Mouse (Mus musculus) MN1 (cell line): Measurements from ENCODE around the gene Tenm4.

ENCODE experiments used
- DNase-seq: peaks from one replicate; pipeline ENCODE4 v3.0.0-alpha.2; 2016; ENCODE audit warnings: low spot score

Tenm4 gene

DNA sequence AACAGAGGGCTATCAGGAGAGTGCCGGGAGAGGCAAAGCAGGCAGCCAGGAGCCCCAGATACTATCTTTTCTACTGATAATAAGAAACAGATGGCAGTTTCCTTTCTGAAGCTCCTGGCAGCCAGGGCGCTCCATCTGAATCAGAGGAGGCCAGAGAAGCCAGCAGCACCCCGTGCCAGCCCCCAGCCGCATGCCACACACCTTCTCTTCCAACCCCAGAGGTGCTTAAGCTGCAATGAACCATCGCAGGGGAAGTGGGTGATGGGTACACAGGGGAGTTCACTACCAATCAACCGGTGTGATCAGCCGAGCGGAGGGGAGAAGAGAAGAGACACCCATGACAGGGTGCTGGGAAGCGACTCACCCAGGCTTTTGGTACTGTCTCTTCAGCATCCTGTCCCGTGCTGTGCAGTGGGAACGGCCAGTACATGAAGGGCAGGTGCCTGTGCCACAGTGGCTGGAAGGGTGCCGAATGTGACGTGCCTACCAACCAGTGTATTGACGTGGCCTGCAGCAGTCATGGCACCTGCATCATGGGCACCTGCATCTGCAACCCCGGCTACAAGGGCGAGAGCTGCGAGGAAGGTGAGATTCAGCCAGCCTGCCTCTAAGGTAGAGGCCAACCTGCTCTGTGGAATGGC lies 602.7 kb downstream of the Tenm4 start:
- peak; percentile 88 for DNase-seq

DNA sequence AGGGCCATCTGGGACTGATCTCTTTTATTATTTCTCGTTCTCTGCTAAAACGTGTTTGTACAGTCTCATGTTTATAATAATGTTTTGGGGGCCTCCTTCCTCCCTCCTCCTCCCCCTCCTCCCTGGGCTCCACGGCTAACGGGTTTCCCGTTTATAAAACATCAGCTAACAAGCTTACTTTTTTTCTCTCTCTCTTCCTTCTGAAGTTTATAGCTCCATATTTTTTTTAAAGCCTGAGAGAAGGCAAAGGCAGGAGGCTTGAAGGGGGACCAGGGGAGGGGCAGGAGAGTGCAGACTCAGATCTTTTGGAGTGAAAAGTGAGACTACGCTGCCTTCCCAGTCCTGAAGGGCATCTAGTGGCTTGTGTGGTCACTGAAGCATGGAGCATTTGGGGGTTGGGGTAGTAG lies 604.0 kb downstream of the Tenm4 start:
- no peak for DNase-seq

DNA sequence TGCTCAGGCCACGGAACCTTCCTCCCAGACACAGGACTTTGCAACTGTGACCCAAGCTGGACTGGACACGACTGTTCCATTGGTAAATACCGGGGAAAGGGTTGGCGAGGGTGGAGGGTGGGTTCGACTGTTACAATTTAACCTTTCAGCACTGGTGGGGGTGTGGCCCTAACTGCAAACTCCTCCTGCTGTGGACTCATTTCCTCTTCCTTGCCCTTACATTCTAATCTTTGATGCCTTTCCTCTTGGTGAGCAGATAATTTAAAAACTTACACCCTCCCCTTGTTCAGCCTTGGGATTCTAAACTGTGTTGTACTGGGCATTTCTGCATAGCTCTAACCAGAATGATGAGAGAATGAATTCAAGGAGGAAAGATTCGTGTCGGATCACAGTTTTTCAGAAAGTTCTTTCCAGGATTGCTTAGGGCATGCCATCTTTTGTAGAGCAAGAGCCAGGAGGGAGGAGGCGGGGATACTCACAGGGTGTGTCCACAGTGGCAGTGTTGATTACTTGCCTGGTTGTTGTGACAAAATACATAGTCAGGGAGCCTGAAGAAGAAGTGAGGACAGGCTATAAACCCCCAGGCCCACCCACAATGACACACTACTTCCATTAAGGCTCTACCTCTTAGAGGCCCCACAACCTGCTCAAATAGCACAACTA lies 607.0 kb downstream of the Tenm4 start:
- no peak for DNase-seq

DNA sequence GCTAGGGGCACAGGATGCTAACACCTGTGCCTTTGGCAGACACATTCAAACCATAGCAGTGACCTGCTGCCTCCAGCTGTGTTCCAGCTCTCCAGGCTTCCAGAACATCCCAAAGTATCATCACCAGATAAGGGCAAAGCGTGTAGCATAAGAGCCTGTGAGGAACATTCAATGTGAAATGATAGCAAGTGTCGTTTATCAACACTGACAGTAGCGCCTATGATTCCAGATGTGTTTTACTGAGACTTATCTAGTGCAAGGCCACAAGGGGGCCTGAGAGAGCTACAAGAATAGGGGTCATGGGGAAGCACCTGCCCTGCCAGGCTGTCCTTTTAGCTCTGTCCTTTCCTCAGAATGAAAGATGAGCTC lies 607.5 kb downstream of the Tenm4 start:
- peak; percentile 18 for DNase-seq

DNA sequence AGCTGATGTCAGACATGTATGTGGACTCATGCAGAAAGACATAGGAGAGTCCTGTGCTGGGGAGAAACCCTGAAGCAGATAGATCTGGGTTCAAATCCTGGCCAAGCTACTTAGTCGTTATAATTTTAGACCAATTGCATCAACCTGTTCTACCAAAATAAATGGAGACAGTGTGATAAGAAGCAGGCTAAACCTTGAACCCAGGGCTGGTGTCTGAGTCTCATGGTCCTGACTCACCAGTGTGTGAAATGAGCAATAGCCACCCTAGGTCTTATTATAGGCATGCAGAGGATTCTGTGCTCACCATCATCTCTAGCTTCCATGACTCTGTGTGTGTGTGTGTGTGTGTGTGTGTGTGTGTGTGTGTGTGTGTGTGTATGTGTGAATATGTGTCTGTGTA lies 609.5 kb downstream of the Tenm4 start:
- DNase-seq, result no peak

DNA sequence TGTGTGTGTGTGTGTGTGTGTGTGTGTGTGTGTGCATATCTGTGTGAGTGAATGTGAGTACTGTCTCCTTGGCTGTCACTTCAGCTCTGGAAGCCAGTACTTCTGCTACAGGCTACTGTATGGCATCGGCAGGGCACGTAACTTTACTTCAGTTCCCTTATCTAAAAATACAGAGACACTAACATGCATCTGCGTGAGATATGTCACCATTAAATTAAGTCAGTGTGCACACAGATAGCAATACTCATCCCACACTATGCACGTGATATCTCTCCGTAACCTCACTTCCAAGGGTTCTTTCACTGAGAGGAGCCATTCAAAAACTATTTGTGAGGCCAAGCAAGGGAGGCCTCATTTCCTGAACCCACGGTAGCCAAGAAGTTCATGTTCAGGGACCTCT lies 610.0 kb downstream of the Tenm4 start:
- no peak for DNase-seq

DNA sequence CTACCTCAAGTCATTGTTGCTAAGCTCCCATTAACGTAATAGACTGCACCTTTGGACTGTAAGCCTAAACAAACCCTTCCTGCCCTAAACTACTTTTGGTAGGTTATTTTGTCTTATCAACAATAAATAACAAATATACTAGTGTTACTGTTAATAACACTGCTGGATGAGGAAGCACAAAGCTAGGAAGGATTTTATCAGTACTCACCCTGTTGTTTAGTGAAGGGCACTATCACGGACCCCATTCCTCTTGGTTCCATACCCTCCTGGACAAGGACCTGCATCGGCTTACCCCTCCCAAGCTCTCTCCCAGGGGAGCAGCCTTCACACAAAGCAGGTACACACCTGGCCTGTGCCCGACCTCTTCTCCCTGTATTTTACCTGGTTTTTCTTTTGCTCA lies 611.6 kb downstream of the Tenm4 start:
- no peak for DNase-seq

DNA sequence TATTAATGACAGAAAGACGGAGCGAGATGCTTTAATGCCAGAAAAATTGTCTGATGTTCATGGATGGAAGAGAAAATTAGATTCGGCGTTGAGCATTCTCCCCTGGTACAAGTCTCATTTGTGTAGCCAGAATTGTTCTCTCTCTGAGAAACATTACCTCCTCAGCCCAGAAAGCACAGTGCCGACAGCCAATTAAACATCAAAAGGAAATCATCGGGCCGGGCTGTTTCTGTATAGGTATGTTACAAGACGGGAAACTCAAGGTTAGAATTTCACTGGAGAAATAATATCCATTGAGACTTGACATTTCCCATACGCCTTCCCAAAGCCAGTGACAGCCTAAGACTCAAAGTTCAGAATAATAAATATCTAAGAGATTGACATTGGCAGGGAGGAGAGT lies 614.8 kb downstream of the Tenm4 start:
- no peak for DNase-seq

DNA sequence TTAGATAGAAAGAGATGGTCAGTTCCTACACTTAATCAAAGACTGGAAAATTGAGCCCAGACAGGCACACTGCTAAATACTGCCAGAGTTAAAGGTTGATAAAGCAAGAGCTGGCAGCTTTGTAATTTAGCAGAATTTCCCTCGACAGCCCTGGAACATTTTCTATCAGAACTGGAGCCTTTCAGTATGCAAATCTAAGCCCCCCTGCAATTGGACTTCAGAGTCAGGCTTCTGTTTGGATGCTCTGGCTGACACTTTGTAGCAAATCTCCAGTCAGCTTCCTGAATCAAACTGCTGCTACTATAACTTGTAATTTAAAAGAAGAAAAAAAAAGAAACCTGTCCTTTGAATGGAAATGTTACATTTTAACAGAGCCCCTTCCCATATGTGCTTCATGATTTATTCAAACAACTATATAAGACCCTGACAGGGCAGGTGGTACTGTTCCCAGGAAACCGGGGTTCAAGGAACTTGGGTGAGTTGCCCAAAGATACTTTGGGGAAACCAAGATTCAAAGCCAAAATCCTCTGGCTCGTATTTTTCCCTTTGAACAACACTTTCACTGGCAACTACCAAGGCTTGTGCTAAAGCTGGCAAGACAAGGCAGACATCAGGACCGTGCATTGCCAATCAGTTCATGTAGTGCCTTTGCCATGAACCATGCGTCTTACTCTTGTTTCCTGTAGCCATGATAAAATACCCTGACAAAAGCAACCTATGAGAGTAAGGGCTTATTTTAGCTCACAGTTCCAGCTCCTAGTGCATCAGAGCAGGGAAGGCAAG lies 615.4 kb downstream of the Tenm4 start:
- DNase-seq, result no peak

DNA sequence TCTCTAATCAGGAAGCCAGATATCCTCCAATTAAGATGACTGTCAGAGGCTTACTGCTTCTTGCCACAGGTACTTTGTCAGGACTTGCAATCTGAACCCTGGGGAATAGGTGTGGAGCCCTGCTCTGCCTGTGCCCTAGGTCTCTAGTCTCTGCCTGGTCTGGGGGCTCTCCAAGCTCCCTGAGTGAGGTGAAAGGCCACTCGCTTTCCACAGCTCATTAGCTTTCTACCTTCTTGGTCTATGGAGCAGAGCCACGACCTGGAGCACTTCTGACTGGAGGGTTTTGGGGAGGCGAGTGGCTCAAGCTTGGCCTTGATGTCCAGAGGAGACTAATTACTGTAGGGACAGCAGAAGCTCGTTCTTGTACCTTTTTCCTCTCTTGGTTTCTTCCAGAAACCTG lies 617.1 kb downstream of the Tenm4 start:
- DNase-seq, result no peak

DNA sequence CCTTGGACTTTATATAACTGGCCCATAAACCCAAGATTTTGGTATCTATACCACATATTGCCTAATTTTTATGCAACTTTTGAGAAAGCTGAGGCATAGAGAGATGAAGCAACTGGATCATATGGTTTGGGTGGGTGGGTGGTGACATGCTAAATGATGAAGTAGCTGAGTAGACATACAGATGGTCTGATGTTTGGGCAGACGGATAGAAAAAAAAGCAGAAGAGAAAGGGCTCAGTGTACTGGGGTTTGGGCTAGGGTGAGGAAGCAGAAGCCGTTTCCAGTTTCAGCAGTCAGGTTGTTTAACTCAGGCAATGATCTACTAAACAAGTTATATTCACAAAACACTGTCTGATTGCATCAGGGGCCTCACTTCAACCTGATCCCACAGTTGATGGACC lies 619.3 kb downstream of the Tenm4 start:
- no peak for DNase-seq

DNA sequence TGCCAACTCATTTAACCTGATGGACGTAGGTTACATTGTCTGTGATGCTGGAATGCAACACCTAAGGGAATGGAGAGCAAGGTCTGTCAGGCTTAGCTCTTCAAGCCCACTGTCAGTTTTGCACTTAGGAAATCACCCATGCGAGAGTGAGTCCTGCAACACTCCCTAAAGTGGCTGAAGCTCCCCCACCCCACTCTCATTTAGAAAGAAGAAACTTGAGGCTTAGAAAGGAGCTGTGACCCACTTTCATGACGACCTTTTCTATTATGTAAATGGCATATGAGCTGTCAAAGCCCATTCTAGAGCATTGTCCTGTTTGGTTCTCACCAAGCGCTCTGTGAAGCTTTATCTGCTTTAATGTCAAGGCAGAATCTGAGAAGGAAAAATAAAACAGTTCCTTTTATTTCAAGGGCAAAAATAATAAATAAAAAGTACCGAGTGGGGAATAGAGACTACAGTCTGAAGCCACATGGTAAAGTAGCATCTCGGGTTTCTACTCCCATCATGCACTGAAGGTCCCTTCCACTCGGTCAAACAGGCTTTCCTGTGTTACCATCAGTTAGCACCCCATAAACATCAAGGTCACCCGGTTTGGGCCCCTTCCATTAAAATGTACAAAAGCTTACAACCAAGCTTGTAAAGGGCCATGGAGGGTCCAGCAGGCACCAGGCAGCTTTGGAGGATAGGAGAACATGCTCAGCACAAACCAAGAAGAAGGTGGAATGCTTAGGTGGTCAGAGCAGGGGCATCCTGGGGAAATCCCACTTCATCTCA lies 621.6 kb downstream of the Tenm4 start:
- DNase-seq, result no peak

DNA sequence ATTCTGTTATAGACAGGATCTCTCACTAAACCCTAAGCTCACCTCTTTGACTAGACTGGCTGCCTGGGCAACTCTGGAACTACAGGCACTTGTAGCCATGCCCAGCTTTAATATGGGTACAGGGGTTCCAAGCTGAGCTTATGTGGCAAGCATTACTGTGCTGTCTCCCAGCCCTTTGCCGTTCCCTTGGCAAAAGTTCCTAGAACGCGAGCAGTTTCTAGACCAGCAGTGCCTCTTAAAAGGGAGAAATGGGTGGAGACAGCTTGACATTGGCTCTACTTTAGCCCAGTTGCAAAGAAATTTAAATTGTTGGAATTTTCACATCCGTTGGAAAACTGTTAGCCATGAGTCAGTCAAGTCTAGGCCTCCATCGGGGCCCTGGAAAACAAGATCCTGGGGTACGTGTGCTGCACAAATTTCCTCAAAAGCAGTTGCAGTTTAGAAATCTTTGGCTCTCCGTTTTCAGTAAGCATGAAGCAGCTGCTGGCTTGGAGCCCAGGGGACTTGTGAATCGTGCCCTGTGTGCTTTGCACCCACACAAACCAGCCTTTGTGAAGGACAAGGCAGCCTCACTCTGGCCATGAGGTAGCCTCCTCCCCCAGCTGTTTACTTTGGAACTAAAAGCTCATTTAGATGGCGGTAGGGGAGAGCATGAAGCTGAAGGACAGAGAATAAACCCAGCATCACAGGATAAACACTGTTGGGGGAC lies 625.1 kb downstream of the Tenm4 start:
- DNase-seq, result peak; percentile 73

DNA sequence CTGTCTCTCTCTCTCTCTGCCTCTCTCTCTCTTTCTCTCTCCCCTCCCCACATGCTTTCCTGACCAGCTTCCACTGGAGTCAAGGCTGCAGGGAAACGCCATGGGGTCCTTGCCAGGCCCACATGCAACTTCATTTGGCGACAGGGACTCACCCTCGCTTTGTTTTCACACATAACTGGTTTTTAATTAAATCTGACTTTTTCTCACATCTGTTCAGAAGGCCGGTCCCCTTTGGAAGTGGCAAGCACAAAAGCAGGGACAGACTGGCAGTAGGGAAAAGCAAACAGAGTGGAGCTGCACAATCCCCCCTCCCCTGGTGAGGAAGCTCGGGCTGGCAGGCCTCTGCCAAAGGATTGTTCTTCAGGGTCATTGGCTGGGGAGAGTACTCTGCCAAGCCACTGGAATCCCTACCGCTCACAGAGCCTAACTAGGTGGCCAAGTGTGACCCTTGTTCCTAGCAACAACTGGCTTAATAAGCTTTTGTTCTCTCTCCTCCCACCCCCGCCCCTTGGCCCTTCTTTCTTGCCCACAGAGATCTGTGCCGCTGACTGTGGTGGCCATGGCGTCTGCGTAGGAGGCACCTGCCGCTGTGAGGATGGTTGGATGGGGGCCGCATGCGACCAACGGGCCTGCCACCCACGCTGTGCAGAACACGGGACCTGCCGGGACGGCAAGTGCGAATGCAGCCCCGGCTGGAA lies 625.9 kb downstream of the Tenm4 start:
- DNase-seq, result peak; percentile 51

DNA sequence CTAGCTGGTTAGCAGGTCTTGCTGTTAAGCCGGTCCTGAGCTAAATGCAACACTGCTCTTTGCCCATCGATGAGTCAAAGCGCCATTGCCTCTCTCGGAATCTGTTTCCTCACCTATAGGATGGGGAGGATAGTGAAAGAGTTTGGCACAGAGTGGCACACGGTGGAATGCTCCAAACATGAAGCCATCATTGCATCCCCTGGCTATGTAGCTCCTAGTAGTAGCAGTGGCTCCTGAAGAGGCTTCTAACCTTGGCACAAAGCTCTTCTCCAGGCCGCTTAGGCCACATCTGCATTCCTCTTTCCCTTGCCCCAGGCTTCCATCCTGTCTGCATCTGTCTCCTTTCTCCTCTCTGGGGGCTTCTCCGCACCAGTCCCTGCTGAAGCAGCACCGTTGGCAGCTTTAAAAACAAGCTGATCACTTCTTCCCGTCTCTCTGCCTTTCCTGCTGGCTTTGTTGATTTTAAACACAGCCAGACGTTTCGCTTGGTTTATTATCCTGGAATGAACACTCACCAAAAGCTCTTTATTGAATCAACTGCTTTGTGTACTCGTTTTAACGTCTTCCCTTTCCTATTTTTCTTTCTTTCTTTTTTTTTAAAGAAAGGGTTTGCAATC lies 626.8 kb downstream of the Tenm4 start:
- DNase-seq, result no peak

DNA sequence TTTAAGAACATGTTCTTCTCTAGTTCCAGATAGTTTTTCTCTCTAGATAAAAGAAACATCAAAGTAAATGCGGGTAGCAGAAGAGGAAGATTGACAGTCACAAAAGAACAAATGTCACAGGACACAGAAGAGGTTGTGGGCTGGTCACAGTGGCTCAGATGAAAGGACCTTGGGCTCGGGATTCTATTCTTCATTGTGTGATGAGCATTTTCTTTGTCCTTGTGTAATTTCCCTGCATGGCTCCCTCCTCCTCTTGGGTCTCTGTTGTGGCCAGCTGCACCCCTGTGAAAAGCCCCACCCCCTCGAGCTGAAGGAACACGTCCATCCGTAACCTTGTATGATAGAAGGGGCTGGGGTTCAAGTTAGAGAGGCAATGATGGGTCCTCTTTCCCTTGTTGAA lies 628.8 kb downstream of the Tenm4 start:
- DNase-seq, result no peak

DNA sequence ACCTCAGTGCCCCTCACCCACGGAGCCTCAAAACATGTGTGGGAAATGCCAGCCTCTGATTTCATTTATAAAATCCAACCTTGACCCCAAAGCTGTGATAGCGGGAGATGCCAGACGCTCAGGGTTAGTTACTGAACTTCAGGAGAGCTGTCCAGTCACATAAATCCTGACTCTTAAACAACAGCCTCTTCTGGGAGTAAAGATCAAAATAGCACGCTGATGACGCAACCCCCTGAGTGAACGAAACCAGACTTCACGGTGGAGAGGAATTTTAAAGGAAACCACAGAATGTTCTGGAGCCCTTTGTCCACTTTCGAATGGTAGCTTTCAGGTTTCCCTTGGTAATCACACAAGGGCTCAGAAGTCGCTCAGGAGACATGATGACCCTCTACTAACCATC lies 630.3 kb downstream of the Tenm4 start:
- no peak for DNase-seq

DNA sequence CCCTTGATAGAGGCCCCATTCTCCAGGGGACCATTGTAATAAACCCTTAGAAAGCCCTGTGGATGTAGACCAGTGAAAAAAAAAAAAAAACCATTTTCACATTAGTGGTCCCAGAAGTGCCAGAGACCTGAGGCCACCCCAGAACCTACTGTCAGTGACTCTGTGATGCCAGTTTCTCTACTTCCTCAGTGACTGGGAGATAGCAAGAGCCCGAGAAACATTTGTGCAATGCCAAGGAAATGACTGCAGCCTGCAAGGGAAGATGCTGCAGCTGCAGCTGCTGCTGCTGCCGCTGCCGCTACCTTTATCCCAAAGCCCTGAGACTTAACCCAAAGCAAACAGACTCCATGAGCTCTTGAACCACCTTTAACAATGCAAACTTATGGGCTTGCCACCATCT lies 631.2 kb downstream of the Tenm4 start:
- no peak for DNase-seq

DNA sequence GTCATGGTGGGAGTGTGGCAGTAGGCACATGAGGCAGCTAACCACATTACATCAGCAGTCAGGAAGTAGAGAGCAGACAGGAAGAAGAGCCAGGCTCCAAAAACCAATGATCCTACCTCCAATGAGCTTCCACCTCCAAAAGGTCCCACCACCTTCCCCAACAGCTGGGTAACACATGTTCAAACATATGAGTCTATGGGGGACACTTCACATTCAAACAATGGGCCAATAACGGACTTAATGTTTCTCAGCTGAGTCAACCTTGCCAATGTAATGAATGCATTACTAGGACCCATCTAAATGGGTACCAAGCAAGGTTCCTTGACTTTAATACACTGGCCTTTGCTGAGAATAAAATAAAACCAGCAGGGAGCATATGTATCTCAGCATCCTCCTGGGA lies 635.5 kb downstream of the Tenm4 start:
- DNase-seq, result no peak

DNA sequence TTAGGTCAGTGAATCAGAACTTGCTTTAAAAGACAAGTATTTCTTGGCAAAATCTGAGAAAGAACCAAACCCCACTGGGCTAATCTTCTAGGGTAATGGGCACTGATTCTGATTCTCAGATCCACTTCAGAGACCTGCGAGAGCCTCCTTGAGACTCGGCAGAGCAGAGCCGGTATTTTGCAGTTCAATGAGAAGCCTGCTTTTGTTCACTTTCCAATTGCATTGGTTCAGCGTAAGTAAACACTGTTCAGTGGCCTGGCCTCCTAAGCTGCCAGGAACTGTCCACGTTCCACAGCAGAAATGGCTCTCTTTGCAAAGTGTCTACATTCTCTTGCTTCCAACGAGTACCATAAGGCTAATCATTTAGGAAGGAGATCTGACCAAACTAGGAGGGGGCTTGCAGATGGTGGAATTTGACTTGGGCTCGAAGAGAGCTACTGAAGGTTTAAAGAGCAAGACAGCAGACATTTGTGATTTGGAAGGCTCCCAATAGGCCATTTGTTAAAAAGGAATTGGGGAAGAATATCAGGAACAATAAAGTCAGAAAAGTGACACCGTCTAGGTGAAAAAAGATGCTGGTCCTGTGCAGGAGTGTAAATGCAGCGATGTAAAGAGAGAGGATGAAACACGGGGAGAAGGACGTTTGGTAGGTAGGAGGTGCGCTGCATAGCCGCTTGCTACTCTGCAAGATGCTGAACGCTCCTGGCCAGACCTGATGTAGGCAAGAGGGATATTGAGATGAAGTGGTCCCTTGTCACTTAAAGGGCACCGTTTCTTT lies 636.4 kb downstream of the Tenm4 start:
- DNase-seq, result no peak
